ENCODE assay signal across 8 mouse cellular contexts in the genomic region with DNA sequence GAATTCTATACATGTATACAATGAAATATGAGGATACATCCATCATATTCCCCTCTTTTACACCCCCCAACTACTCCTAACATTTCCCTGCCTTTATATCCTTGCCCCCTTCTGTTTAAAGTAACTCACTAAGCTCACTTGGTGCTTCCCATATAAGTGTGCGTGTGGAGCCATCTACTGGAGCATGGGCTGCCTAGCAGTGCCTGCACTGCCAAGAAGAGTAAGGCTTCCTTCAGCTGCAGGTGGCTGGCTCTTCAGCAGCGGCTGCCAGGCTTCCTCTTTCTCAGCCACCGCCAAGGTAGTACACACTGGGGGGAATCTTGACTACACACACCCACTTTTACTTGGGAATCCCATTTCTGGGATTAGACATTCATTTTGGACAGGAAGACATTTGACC. TPM values are rescaled to one million over a fixed set of nuclear protein-coding genes. Genes with fewer than 3 reads are reported as not detected.
DNase-seq lines count a peak whose midpoint lies in the region; ATAC-seq and TF ChIP-seq lines count a peak whose summit lies in the region.

No protein-coding gene starts in this region.

- peak; percentile 89 for TF ChIP-seq CTCF in intestine, postnatal 0 days (IDR thresholded peaks at IDR 0.05; ENCODE audit: low read depth)

- H3K9ac ChIP-seq in intestine, postnatal 0 days (ENCODE audit: low read depth, low read length), result no peak overlapping the region
- H3K9ac ChIP-seq in limb, embryonic 11.5 days (ENCODE audit: low read length), result no peak overlapping the region
- no peak overlapping the region for H3K9ac ChIP-seq in midbrain, embryonic 14.5 days (replicated peaks; ENCODE audit: low read length)

- H3K27ac ChIP-seq in heart, embryonic 10.5 days, result no peak overlapping the region
- no peak overlapping the region for H3K27ac ChIP-seq in intestine, postnatal 0 days (ENCODE audit: low read depth, low read length)
- H3K27ac ChIP-seq in limb, embryonic 11.5 days (replicated peaks; ENCODE audit: low read depth, low read length), result no peak overlapping the region
- H3K27ac ChIP-seq in midbrain, embryonic 14.5 days (replicated peaks; ENCODE audit: low read depth, low read length), result no peak overlapping the region

- WGBS in heart, embryonic 10.5 days, result 7% methylated on average over 3 of the region's 3 CpGs
- 4% methylated on average over 3 of the region's 3 CpGs for WGBS in intestine, postnatal 0 days
- 9% methylated on average over 3 of the region's 3 CpGs for WGBS in limb, embryonic 11.5 days
- WGBS in midbrain, embryonic 14.5 days, result under 1% methylated on average over 3 of the region's 3 CpGs

- H3K4me1 ChIP-seq in heart, embryonic 10.5 days, result 0 out of 2 replicates have a peak, but pooled peaks cover 8% of the 10 kb centered on the region
- H3K4me1 ChIP-seq in intestine, postnatal 0 days (replicated peaks; ENCODE audit: control insufficient read depth, insufficient read depth, low read length), result no peaks in the 10 kb centered on the region
- no peaks in the 10 kb centered on the region for H3K4me1 ChIP-seq in limb, embryonic 11.5 days (ENCODE audit: control insufficient read depth, insufficient read depth, low read length)
- peaks cover 13% of the 10 kb centered on the region; the same call in 1 of the 2 replicates for H3K4me1 ChIP-seq in midbrain, embryonic 14.5 days (ENCODE audit: control insufficient read depth, insufficient read depth, low read length)

- DNase-seq in heart, adult 11 months, result peak; percentile 94
- no peak for DNase-seq in heart, embryonic 10.5 days (ENCODE audit: low spot score)
- peak; percentile 49 to 71 for DNase-seq in cerebellum, postnatal 25 days
- peak; percentile 35 to 54 for DNase-seq in gastrocnemius, adult 8-10 months (ENCODE audit: low spot score in 2 of 2)
- DNase-seq in limb, embryonic 11.5 days (ENCODE audit: low spot score), result peak; percentile 78
- DNase-seq in midbrain, embryonic 14.5 days, result peak; percentile 92
- peak; percentile 73 for DNase-seq in splenic B cell, adult 2 months (ENCODE audit: low read depth, low spot score)

- no peaks in the 10 kb centered on the region for H3K27me3 ChIP-seq in heart, embryonic 10.5 days (ENCODE audit: insufficient read depth, poor library complexity, severe bottlenecking)
- no peaks in the 10 kb centered on the region for H3K27me3 ChIP-seq in intestine, postnatal 0 days (replicated peaks; ENCODE audit: control insufficient read depth, insufficient read depth, low read length)
- H3K27me3 ChIP-seq in limb, embryonic 11.5 days (ENCODE audit: control insufficient read depth, insufficient read depth, low read length), result no peaks in the 10 kb centered on the region
- no peaks in the 10 kb centered on the region for H3K27me3 ChIP-seq in midbrain, embryonic 14.5 days (ENCODE audit: control insufficient read depth, insufficient read depth, low read length)
- no peaks in the 10 kb centered on the region for H3K27me3 ChIP-seq in splenic B cell, adult 2 months (ENCODE audit: control insufficient read depth, insufficient read depth, low read length, poor library complexity, severe bottlenecking)

- no peak overlapping the region for H3K4me2 ChIP-seq in intestine, postnatal 0 days (replicated peaks; ENCODE audit: low read depth)
- H3K4me2 ChIP-seq in limb, embryonic 11.5 days (ENCODE audit: low read depth, severe bottlenecking), result no peak overlapping the region
- no peak overlapping the region for H3K4me2 ChIP-seq in midbrain, embryonic 14.5 days (ENCODE audit: low read length)

- ATAC-seq in intestine, postnatal 0 days, result peak; percentile 63; the same call in 1 of the 2 replicates
- ATAC-seq in limb, embryonic 11.5 days (ENCODE audit: insufficient number of reproducible peaks, low FRiP score, low TSS enrichment, low read depth), result peak; percentile 53; the same call in 1 of the 2 replicates
- ATAC-seq in midbrain, embryonic 14.5 days (ENCODE audit: low FRiP score, low TSS enrichment), result peak; percentile 86

- no peaks in the 10 kb centered on the region for H3K9me3 ChIP-seq in heart, embryonic 10.5 days
- no peaks in the 10 kb centered on the region for H3K9me3 ChIP-seq in intestine, postnatal 0 days (ENCODE audit: control insufficient read depth)
- no peaks in the 10 kb centered on the region for H3K9me3 ChIP-seq in limb, embryonic 11.5 days (ENCODE audit: control insufficient read depth, low read length)
- no peaks in the 10 kb centered on the region for H3K9me3 ChIP-seq in midbrain, embryonic 14.5 days (ENCODE audit: control insufficient read depth, low read length)

- peaks cover 7% of the 10 kb centered on the region for H3K36me3 ChIP-seq in heart, embryonic 10.5 days
- H3K36me3 ChIP-seq in intestine, postnatal 0 days (ENCODE audit: control insufficient read depth, insufficient read depth), result no peaks in the 10 kb centered on the region
- H3K36me3 ChIP-seq in limb, embryonic 11.5 days (ENCODE audit: control insufficient read depth, insufficient read depth, low read length), result no peaks in the 10 kb centered on the region
- H3K36me3 ChIP-seq in midbrain, embryonic 14.5 days (ENCODE audit: control insufficient read depth, insufficient read depth, low read length), result no peaks in the 10 kb centered on the region
- no peaks in the 10 kb centered on the region for H3K36me3 ChIP-seq in splenic B cell, adult 2 months (ENCODE audit: control insufficient read depth, insufficient read depth, low read length, poor library complexity, severe bottlenecking)

- H3K4me3 ChIP-seq in heart, embryonic 10.5 days, result no peak overlapping the region
- H3K4me3 ChIP-seq in intestine, postnatal 0 days (ENCODE audit: low read depth, low read length), result no peak overlapping the region
- H3K4me3 ChIP-seq in limb, embryonic 11.5 days (ENCODE audit: low read depth, low read length), result no peak overlapping the region
- H3K4me3 ChIP-seq in midbrain, embryonic 14.5 days (replicated peaks; ENCODE audit: low read depth, low read length), result no peak overlapping the region

RNA-seq across cellular contexts. Expression of gene Asb4, which starts 18.2 kb away (rescaled TPM):
- polyA plus RNA-seq in heart, embryonic 10.5 days (2016; fragmentation: Nextera tagmentation; extraction: Ambion mirVana), result 60.7 and 132 TPM in 2 replicates
- total RNA-seq in gastrocnemius, adult 8-10 months (2022), result 10 to 100 TPM in 2 of 4 experiments, 1 to 10 TPM in 2; 8.2 to 16.9 (median 11.2) TPM
- 1.3 and 1.8 TPM in 2 replicates for polyA plus RNA-seq in intestine, postnatal 0 days (2015; fragmentation: Nextera tagmentation; extraction: Ambion mirVana)
- polyA plus RNA-seq in limb, embryonic 11.5 days (2014; fragmentation: Nextera tagmentation; extraction: Ambion mirVana), result 366 and 372 TPM in 2 replicates
- 13.6 and 13.8 TPM in 2 replicates for polyA plus RNA-seq in midbrain, embryonic 14.5 days (2014; fragmentation: Nextera tagmentation; extraction: Ambion mirVana)
